Mouse (Mus musculus) limb, embryonic 11.5 days (tissue): Measurements from ENCODE around the gene Bloc1s2. TPM values are rescaled to one million over a fixed set of nuclear protein-coding genes. Genes with fewer than 3 reads are reported as not detected.

Experiments
- ATAC-seq: fragments of 200-750 bp; cut with Nextera tagmentation; 2 replicates; pipeline ENCODE4 v1.8.0; 2017; ENCODE audit warnings: low read depth; ENCODE audit not compliant: insufficient number of reproducible peaks, low FRiP score, low TSS enrichment
- DNase-seq: peaks from one replicate; pipeline ENCODE4 v3.0.0-alpha.2; 2015; ENCODE audit warnings: low spot score
- H3K27ac ChIP-seq: fragments of 300-500 bp; sonication (generic); replicated peaks from 2 replicates; pipeline ENCODE4 v1.5.1; 2014; ENCODE audit warnings: low read depth, mild to moderate bottlenecking, low read length
- H3K27me3 ChIP-seq: fragments of 300-500 bp; sonication (generic); 2 replicates; pipeline ENCODE4 v1.6.1; 2014; ENCODE audit warnings: mild to moderate bottlenecking, low read length, mixed read lengths; ENCODE audit not compliant: control insufficient read depth, insufficient read depth
- H3K36me3 ChIP-seq: fragments of 300-500 bp; sonication (generic); 2 replicates; pipeline ENCODE4 v1.6.1; 2014; ENCODE audit warnings: mild to moderate bottlenecking, low read length, moderate library complexity, mixed read lengths; ENCODE audit not compliant: control insufficient read depth, insufficient read depth
- H3K4me1 ChIP-seq: fragments of 300-500 bp; sonication (generic); 2 replicates; pipeline ENCODE4 v1.6.1; 2014; ENCODE audit warnings: low read length, mixed read lengths; ENCODE audit not compliant: control insufficient read depth, insufficient read depth
- H3K4me2 ChIP-seq: fragments of 300-500 bp; sonication (generic); 2 replicates; pipeline ENCODE4 v1.6.1; 2014; ENCODE audit warnings: low read depth, mild to moderate bottlenecking, moderate library complexity; ENCODE audit not compliant: severe bottlenecking
- H3K4me3 ChIP-seq: fragments of 300-500 bp; sonication (generic); 2 replicates; pipeline ENCODE4 v1.5.1; 2014; ENCODE audit warnings: low read depth, low read length
- H3K9ac ChIP-seq: fragments of 300-500 bp; sonication (generic); 2 replicates; pipeline ENCODE4 v1.6.1; 2014; ENCODE audit warnings: mild to moderate bottlenecking, low read length
- H3K9me3 ChIP-seq: fragments of 300-500 bp; sonication (generic); 2 replicates; pipeline ENCODE4 v1.6.1; 2016; ENCODE audit warnings: low read length; ENCODE audit not compliant: control insufficient read depth
- polyA plus RNA-seq: library from polyadenylated mRNA; unstranded; fragments of >200 nt; fragmentation: Nextera tagmentation; extraction: Ambion mirVana; gene quantifications from 2 replicates; pipeline ENCODE4 v1.2.1, GENCODE M21; 2014

Gene Bloc1s2
- polyA plus RNA-seq, 1 experiment from 2014 or later, result 112 TPM

DNA sequence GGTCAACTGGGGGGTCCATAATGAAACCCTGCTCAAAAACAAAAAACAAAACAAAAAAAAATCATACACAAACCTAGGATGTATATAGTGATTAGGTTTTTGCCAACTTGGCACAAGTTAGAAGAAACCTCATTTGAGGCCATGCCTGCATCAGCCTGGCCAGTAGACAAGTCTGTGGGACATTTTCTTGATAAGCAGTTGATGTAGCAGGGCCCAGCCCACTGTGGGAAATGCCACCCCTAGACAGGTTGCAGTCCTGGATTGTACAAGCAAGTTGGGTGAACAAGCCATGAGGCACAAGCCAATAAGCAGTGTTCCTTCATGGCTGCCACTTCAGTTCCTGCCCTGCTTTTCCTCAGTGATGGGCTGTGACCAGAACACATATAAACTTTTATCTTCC is 45.4 kb downstream of the Bloc1s2 start:
- no peak for ATAC-seq

More for the DNA sequence above, 45.4 kb downstream of the Bloc1s2 start:
- Histone ChIP-seq H3K9ac (no peak overlapping the region), H3K4me1 (no peaks in the 10 kb centered on the region), H3K27me3 (no peaks in the 10 kb centered on the region), H3K4me3 (no peak overlapping the region), H3K4me2 (no peak overlapping the region), H3K9me3 (no peaks in the 10 kb centered on the region), H3K36me3 (peaks cover 14% of the 10 kb centered on the region), H3K27ac (no peak overlapping the region)
- DNase-seq, result no peak

Other genes starting within 250 kb of the Bloc1s2 start
- 25.1 and 26.0 TPM in 2 replicates for gene Dnmbp, start 206.3 kb downstream of the Bloc1s2 start, polyA plus RNA-seq
- not detected in 2 replicates for gene Cpn1, start 159.9 kb downstream of the Bloc1s2 start, polyA plus RNA-seq
- 0.12 and 0.13 TPM in 2 replicates for gene Cyp2c23, start 117.2 kb downstream of the Bloc1s2 start, polyA plus RNA-seq
- 20.1 and 20.9 TPM in 2 replicates for gene Erlin1, start 76.7 kb downstream of the Bloc1s2 start, polyA plus RNA-seq
- gene Chuk, start 39.0 kb downstream of the Bloc1s2 start, polyA plus RNA-seq, result 44.3 and 47.9 TPM in 2 replicates
- 40.4 and 40.7 TPM in 2 replicates for gene Cwf19l1, start 10.6 kb downstream of the Bloc1s2 start, polyA plus RNA-seq
- not detected in 2 replicates for gene Pkd2l1, start 46.0 kb upstream of the Bloc1s2 start, polyA plus RNA-seq
- 0.40 TPM in 1 of 2 replicates, not detected in the other for gene Scd3, start 56.8 kb upstream of the Bloc1s2 start, polyA plus RNA-seq
- 309 and 322 TPM in 2 replicates for gene Scd2, start 147.2 kb upstream of the Bloc1s2 start, polyA plus RNA-seq
- 0.09 TPM in 1 of 2 replicates, not detected in the other for gene Scd4, start 186.6 kb upstream of the Bloc1s2 start, polyA plus RNA-seq